Mouse (Mus musculus): ENCODE measurements around the gene Scel. TPM values are rescaled to one million over a fixed set of nuclear protein-coding genes. Genes with fewer than 3 reads are reported as not detected.

The Scel gene
- polyA plus RNA-seq, 1 experiment, result 8.1 TPM

DNA sequence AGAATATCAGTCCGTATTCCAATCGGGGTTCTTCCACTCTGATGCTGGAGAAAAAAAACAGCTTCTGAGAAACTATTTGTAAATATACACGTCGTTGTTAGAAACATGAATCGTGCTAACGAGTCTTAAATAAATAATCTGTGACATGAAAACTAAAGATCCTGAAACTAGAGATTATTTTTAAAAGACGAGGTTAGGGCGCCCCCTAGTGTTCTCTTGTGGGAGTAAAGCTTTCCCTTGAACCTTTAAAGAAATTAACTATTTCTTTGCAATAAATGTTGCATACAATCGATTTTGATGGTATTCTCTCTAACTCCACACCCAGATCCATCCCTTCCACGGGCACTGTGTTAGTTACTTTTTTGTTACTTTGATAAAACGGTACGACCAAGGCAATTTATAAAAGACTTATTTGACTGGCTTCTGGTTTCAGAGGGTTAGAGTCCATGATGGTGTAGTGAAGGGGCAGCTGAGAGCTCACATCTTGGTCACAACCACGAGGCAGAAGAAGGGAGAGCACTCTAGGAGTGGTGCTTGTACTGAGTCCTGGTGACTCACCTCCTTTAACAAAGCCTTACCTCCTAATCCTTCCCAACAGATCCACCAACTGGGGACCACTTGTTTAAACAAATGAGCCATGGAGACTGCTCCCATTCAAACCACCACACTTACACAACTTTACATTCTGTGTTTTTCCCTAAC, 24.4 kb downstream of the Scel start:
- DNase-seq, result peak; percentile 14
- no peak overlapping the region for H3K4me3 ChIP-seq (replicated peaks; ENCODE audit: extremely low read depth, low read depth, low read length)
- H3K4me1 ChIP-seq (ENCODE audit: control insufficient read depth, insufficient read depth, low read length), result no peaks in the 10 kb centered on the region
- WGBS, result 10% methylated on average over 13 of the region's 13 CpGs
- no peak for TF ChIP-seq CTCF (IDR thresholded peaks at IDR 0.05; ENCODE audit: insufficient read depth, low read length)
- TF ChIP-seq POLR2A (IDR thresholded peaks at IDR 0.05; ENCODE audit: borderline replicate concordance, extremely low read depth, low read depth, low read length), result no peak

DNA sequence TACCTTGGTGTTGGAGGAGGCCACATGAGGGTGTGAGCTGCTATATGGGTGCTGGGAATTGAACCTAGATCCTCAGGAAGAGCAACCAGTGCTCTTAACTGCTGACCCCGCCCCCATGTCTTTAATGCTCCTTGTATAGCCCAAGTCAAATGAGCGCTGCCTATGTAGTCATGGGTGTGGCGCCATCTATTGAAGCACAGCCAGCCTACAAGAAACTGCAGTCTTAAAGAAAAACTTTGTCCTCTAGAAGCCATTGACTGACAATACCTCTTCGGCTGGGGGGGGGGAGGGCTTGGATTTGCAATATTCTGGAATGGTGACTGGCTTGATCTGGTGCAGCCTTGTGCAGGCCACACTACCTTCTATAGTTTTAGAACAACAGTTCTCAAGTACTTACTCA, 26.7 kb downstream of the Scel start:
- Histone ChIP-seq H3K4me3 (replicated peaks; ENCODE audit: extremely low read depth, low read depth, low read length) (no peak overlapping the region), H3K4me1 (ENCODE audit: control insufficient read depth, insufficient read depth, low read length) (no peaks in the 10 kb centered on the region)
- TF ChIP-seq CTCF (IDR thresholded peaks at IDR 0.05; ENCODE audit: insufficient read depth, low read length) (no peak), POLR2A (IDR thresholded peaks at IDR 0.05; ENCODE audit: borderline replicate concordance, extremely low read depth, low read depth, low read length) (no peak)
- 68% methylated on average over 4 of the region's 4 CpGs for whole genome bisulfite sequencing
- no peak for DNase-seq

DNA sequence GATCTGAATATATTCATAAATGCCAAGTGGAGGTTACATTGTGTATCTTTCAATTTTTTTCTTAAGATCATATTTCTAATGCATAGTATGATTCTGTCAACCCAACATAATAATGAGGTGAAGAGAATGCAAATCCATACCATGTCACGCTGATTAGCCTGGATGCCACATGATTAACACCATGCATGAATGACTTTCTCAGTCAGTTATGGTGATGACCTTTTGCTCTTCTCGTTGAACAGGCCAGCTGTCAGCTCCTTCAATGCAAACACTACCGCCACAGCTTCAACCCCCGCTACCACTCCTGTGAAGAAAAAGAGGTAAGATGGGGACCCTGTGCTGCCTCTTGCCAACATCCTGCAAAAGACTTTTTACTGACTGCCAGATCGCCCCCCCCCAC, 28.5 kb downstream of the Scel start:
- no peaks in the 10 kb centered on the region for H3K4me1 ChIP-seq (ENCODE audit: control insufficient read depth, insufficient read depth, low read length)
- no peak overlapping the region for H3K4me3 ChIP-seq (replicated peaks; ENCODE audit: extremely low read depth, low read depth, low read length)
- TF ChIP-seq CTCF (IDR thresholded peaks at IDR 0.05; ENCODE audit: insufficient read depth, low read length), result no peak
- TF ChIP-seq POLR2A (IDR thresholded peaks at IDR 0.05; ENCODE audit: borderline replicate concordance, extremely low read depth, low read depth, low read length), result no peak
- 60% methylated on average over 5 of the region's 5 CpGs for WGBS
- DNase-seq, result no peak

DNA sequence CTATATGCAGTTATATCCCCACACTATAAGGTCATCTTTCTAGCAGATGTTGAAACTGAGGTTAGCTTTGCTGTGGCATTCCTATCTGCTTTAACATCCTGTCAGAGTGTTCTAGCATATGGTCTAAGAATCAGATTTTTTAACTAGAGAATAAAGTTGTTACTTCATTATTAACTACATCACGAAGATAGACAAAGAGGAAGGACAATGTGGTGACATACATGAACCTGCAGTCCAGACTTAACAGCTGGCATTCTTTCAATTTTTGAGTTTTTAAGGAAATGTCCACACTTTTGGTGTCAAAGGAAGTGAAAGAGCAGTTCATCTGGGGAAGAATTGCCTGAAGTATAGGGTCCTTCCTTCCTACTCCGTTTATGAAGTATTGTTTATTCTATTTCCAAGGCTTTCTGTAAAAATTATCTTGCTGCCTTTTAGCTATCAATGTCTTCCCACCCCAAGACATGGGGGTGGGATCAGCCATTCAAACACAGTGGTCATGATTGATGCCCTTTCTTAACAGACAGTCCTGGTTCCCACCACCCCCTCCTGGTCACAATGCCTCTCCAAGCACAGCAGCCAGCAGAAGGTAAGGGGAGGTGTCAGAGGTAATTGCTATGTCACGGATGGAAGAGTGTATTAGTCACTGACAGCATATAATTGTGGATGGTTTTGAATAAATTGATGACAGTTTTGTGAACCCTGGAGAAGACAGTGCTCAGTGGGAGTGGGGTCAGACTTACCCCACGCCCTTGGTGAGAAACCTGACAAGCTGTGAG, 30.4 kb downstream of the Scel start:
- WGBS, result 46% methylated on average over 4 of the region's 4 CpGs
- Histone ChIP-seq H3K4me3 (replicated peaks; ENCODE audit: extremely low read depth, low read depth, low read length) (no peak overlapping the region), H3K4me1 (ENCODE audit: control insufficient read depth, insufficient read depth, low read length) (no peaks in the 10 kb centered on the region)
- TF ChIP-seq CTCF (IDR thresholded peaks at IDR 0.05; ENCODE audit: insufficient read depth, low read length) (no peak), POLR2A (IDR thresholded peaks at IDR 0.05; ENCODE audit: borderline replicate concordance, extremely low read depth, low read depth, low read length) (no peak)
- DNase-seq, result no peak

DNA sequence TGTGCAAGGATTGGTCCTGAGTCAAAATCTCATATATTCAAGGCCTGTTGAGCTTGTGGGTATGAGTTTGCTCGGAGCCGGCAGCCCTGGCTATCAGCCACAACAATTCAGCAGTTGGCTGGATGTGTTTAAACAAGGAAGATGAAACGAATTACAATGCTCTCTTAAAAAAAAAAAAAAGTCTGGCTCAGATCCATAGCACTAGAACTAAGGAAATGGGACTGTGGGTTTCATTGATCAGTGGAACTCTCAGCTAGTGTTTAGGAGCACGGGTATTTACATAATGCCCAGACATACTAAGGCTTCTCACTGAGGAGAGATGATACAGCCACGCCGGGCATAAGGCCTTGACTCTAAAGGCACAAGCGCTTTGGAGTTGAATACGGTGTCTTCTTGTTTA, 32.6 kb downstream of the Scel start:
- H3K4me3 ChIP-seq (replicated peaks; ENCODE audit: extremely low read depth, low read depth, low read length), result no peak overlapping the region
- TF ChIP-seq CTCF (IDR thresholded peaks at IDR 0.05; ENCODE audit: insufficient read depth, low read length) (no peak), POLR2A (IDR thresholded peaks at IDR 0.05; ENCODE audit: borderline replicate concordance, extremely low read depth, low read depth, low read length) (no peak)
- DNase-seq, result no peak
- WGBS, result 29% methylated on average over 8 of the region's 8 CpGs
- no peaks in the 10 kb centered on the region for H3K4me1 ChIP-seq (ENCODE audit: control insufficient read depth, insufficient read depth, low read length)

DNA sequence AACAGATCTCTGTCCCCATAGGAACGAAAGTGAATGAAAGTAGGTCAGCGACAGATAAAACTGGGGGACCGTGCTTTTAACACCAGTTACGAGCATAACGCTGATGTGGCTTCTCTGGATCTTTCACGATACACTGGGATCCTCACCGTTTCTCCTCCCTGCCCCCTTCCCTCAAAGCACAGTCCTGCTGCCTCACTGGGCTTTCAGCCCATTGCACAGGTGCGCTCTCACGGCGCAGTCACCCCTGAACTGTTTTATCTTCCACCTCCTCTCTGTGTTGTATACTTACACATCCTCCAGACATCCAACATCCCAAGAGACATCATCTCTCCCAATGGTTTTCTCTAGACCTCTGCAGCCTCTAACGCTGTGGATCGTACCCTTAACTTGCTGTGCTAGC, 33.1 kb downstream of the Scel start:
- 74% methylated on average over 12 of the region's 12 CpGs for WGBS
- no peak for DNase-seq
- Histone ChIP-seq H3K4me3 (replicated peaks; ENCODE audit: extremely low read depth, low read depth, low read length) (no peak overlapping the region), H3K4me1 (ENCODE audit: control insufficient read depth, insufficient read depth, low read length) (no peaks in the 10 kb centered on the region)
- TF ChIP-seq POLR2A (IDR thresholded peaks at IDR 0.05; ENCODE audit: borderline replicate concordance, extremely low read depth, low read depth, low read length) (no peak), CTCF (IDR thresholded peaks at IDR 0.05; ENCODE audit: insufficient read depth, low read length) (no peak)

DNA sequence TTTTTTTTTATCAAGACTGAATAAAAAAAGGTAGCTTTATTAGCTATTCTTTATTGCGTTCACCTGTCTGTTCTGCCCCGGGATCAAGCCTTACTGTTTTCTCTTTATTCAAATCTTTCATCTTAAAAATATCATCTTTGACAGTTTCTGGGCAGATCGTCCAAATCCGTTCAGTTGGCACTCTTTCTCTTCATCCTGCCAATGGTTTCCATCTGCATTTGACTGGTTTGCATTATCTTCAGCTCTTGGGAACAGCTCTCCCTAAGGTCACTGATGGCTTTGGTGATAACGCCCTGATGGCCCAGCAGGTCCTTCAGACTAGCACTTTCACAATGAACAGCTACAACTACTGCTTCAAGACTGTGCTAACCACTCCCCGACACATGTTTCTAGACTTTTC, 35.1 kb downstream of the Scel start:
- WGBS, result 74% methylated on average over 6 of the region's 6 CpGs
- DNase-seq, result no peak
- no peak for TF ChIP-seq POLR2A (IDR thresholded peaks at IDR 0.05; ENCODE audit: borderline replicate concordance, extremely low read depth, low read depth, low read length)
- no peak for TF ChIP-seq CTCF (IDR thresholded peaks at IDR 0.05; ENCODE audit: insufficient read depth, low read length)

DNA sequence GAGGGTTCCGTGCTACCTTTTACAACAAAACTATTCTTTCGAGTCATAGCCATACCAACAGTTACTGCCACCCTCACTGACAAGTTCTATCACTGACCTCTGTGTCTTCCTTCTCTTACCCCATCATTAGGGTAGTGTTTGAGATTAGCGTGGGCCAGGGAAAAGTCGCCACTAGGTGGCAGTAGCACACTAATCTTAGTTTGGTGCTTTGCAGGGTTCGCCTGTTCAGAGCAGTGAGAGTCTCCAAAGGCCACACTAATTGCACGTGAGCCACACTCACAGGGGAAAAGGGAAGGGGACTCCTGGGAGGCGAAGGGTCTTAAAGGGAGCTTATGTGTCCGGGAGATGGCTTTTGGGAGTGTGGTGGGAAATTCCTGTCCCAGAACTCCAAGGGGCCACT, 37.3 kb downstream of the Scel start:
- TF ChIP-seq POLR2A (IDR thresholded peaks at IDR 0.05; ENCODE audit: borderline replicate concordance, extremely low read depth, low read depth, low read length) (no peak), CTCF (IDR thresholded peaks at IDR 0.05; ENCODE audit: insufficient read depth, low read length) (peak; percentile 75)
- 17% methylated on average over 8 of the region's 8 CpGs for WGBS
- Histone ChIP-seq H3K4me1 (ENCODE audit: control insufficient read depth, insufficient read depth, low read length) (no peaks in the 10 kb centered on the region), H3K4me3 (replicated peaks; ENCODE audit: extremely low read depth, low read depth, low read length) (no peak overlapping the region)
- peak; percentile 70 for DNase-seq

More for the DNA sequence above, 35.1 kb downstream of the Scel start:
- no peaks in the 10 kb centered on the region for H3K4me1 ChIP-seq (ENCODE audit: control insufficient read depth, insufficient read depth, low read length)
- H3K4me3 ChIP-seq (replicated peaks; ENCODE audit: extremely low read depth, low read depth, low read length), result no peak overlapping the region

DNA sequence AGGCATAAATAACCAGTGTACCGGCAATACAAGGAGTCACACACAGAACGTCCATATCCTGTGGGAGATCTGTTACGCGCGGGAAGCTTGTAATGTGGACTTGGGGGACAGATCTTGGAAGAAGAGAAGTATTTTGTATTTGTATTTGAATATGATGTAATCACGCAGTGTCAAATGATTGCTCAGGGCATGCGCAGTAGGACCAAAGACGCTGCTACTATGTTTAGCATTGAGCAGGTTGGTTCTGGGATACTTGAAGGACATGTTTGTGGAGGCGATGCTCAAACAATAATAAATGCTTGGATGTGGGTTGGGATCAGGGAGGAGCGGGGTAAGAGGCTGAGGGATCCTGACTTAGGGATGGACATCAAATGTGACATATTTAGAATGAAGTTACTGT, 37.8 kb downstream of the Scel start:
- H3K4me1 ChIP-seq (ENCODE audit: control insufficient read depth, insufficient read depth, low read length), result no peaks in the 10 kb centered on the region
- TF ChIP-seq POLR2A (IDR thresholded peaks at IDR 0.05; ENCODE audit: borderline replicate concordance, extremely low read depth, low read depth, low read length), result no peak
- TF ChIP-seq CTCF (IDR thresholded peaks at IDR 0.05; ENCODE audit: insufficient read depth, low read length), result no peak
- H3K4me3 ChIP-seq (replicated peaks; ENCODE audit: extremely low read depth, low read depth, low read length), result no peak overlapping the region
- no peak for DNase-seq
- WGBS, result 76% methylated on average over 10 of the region's 10 CpGs

DNA sequence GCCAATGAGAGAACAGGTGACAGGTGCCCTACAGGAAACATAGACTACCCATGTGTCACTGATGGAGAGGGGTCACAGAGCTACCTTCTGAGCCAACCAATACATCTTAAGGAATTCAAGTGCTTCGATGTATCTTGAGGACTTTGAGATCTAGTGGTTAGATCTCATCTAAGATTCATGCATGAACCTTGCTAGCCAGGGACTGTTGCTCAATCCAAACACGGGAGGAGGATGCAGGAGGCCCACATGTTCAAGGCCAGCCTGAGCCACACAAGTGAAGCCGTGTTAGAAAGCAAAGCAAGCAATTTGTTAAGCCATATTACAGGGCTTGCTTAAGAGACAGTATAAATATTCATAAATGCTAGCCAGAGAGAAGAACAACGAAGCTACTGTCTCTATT, 38.8 kb downstream of the Scel start:
- no peak for TF ChIP-seq CTCF (IDR thresholded peaks at IDR 0.05; ENCODE audit: insufficient read depth, low read length)
- no peak for TF ChIP-seq POLR2A (IDR thresholded peaks at IDR 0.05; ENCODE audit: borderline replicate concordance, extremely low read depth, low read depth, low read length)
- Histone ChIP-seq H3K4me1 (ENCODE audit: control insufficient read depth, insufficient read depth, low read length) (no peaks in the 10 kb centered on the region), H3K4me3 (replicated peaks; ENCODE audit: extremely low read depth, low read depth, low read length) (no peak overlapping the region)
- 71% methylated on average over 4 of the region's 4 CpGs for WGBS
- no peak for DNase-seq
